Mouse (Mus musculus): Measurements from ENCODE around the gene Olfr231. TPM values are rescaled to one million over a fixed set of nuclear protein-coding genes. Genes with fewer than 3 reads are reported as not detected.

The Olfr231 gene
- not detected in 2 replicates for polyA plus RNA-seq (2012; rRNA removed)

DNA sequence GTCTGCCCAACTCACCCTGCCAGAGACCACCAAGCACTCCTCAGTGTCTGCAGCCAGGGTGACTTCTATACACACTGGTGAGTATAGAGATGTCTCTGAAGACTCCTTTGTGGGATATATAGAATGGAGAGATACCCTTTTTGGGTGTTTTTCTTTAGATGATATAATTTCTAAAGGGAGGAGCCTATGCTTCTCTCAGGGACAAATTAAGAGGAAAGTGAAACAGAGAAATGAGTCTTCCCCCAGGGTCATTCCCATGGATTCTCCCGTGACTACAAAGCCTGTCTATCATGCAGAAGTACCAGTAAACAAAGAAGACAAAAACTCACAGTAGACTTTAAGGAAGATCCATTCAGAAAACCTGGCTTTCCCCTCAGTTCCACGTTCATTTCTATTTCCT, at the start of gene Olfr231:
TSS of gene Olfr231 (minus strand) at position 101 of the 400 bp plus-strand sequence.

DNA sequence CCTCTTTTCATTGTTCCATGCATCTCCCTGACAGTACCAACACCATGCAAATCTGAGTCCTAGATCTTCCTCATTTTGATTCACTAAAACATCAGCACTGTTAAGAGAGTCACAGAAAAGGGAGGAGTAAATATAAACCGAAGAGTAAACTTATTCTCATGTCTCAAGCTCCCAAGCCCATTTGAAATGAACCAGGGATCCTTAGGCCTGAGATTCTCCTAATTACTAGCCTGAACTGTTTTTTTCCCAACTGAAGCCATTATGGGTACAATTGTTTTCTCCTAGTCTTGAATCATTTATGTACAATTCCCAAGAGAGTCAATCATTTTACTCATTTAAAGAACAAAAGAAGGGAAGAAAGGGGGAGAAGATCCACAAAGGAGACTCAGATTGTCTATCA, 34.4 kb upstream of the Olfr231 start, which contains the start of gene Olfr420:
TSS of gene Olfr420 (plus strand) at position 301 of the 400 bp plus-strand sequence.

DNA sequence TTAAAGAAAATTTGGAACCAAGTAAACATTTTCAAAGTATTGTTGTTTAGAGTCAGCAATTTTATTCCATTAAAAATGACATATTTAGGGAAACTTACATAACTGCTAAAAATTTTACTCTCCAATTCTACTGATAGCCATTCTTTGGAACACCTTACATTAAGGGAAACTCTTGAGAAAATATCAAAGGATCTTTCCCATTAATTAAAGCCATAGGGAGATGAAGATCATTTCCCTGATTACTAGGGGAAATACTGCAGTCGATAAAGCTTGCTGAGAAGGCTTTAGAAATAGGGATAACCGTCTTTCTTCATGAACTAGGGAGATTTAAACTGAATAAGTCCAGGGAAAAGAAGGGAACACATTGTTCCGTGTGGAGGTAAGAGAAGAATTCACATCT, 10.3 kb upstream of the Olfr231 start, which contains the start of gene Olfr424:
TSS of gene Olfr424 (plus strand) at position 301 of the 400 bp plus-strand sequence.

DNA sequence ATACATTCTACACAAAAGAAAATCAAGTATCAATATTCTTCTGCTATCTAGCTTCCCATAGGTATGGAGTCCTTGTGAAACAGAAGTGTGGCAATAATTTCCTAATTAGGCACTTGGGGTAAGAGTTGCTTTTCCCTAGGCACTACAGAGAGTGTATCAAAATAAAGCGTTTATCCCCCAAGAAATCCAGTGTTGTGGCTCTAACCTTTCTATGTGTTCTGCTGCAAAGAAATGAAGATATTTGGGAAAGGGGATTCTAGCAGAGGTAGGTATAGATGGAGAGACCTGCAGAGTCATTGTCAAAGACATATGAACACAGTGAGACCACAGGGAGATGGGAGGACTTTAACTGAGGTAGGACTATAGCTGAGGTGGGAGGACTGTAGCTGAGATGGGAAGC, 24.4 kb downstream of the Olfr231 start, which contains the start of gene Olfr427:
TSS of gene Olfr427 (plus strand) at position 301 of the 400 bp plus-strand sequence.

DNA sequence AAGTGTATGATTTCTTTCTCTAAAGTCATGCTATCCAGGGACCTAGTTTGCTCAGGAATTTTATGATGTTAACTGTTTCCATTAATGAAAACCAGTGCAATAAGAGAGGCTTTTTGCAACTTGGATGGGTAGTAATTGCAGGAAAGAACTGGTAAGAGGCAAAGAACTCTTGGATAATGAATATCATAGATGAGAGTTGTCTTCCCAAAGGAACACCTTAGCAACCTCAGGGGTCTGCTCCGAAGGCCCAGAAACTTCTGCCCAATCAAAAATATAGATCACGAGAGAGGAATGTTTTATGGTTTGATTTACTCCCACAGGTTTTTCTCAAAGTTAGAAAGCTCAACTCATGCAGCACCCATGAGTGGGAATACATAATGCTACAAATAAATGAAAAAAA, 36.9 kb downstream of the Olfr231 start, which contains the start of gene Olfr429:
TSS of gene Olfr429 (plus strand) at position 301 of the 400 bp plus-strand sequence.

DNA sequence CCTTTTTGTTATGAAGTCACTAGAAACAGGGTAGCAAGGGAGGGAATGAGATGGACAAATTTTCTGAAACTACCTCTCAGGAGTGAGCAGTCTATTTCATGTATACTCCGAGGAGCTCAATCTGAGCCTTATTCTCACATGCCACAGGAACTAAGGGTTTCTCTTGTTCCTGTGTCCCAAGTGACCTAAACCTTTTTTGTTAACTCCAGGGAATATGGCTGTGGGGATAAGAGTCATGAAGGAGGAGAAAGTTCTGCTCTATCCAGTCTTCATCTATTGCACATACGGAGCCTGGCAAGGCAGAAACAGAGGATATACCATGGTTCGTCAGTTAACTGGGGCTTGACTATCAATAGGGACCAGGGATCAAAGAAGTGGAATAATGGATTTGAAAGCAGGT, 54.7 kb downstream of the Olfr231 start, which contains the start of gene Olfr430:
TSS of gene Olfr430 (plus strand) at position 301 of the 400 bp plus-strand sequence.

Other genes starting within 250 kb of the Olfr231 start
- 1.7 and 2.5 TPM in 2 replicates for gene Ifi211, start 208.1 kb downstream of the Olfr231 start, polyA plus RNA-seq (2012; rRNA removed)
- 2.3 TPM in 2 replicates for gene Mndal, start 178.7 kb downstream of the Olfr231 start, polyA plus RNA-seq (2012; rRNA removed)
- gene Ifi203, start 178.5 kb downstream of the Olfr231 start, polyA plus RNA-seq (2012; rRNA removed): 1.8 and 2.2 TPM in 2 replicates
- gene Ifi202b, start 138.4 kb downstream of the Olfr231 start, polyA plus RNA-seq (2012; rRNA removed): 0.08 TPM in 1 of 2 replicates, not detected in the other
- gene Ifi205, start 89.4 kb downstream of the Olfr231 start, polyA plus RNA-seq (2012; rRNA removed): 0.90 and 1.9 TPM in 2 replicates
- gene Olfr433, start 80.5 kb downstream of the Olfr231 start, polyA plus RNA-seq (2012; rRNA removed): not detected in 2 replicates
- gene Olfr432, start 72.0 kb downstream of the Olfr231 start, polyA plus RNA-seq (2012; rRNA removed): not detected in 2 replicates
- gene Olfr430, start 54.6 kb downstream of the Olfr231 start, polyA plus RNA-seq (2012; rRNA removed): not detected in 2 replicates
- not detected in 2 replicates for gene Olfr429, start 36.8 kb downstream of the Olfr231 start, polyA plus RNA-seq (2012; rRNA removed)
- not detected in 2 replicates for gene Olfr427, start 24.3 kb downstream of the Olfr231 start, polyA plus RNA-seq (2012; rRNA removed)
- not detected in 2 replicates for gene Olfr424, start 10.4 kb upstream of the Olfr231 start, polyA plus RNA-seq (2012; rRNA removed)
- gene Olfr420, start 34.5 kb upstream of the Olfr231 start, polyA plus RNA-seq (2012; rRNA removed): not detected in 2 replicates
- 0.07 and 0.13 TPM in 2 replicates for gene Spta1, start 51.6 kb upstream of the Olfr231 start, polyA plus RNA-seq (2012; rRNA removed)
- gene Olfr419, start 130.9 kb upstream of the Olfr231 start, polyA plus RNA-seq (2012; rRNA removed): not detected in 2 replicates
- not detected in 2 replicates for gene Mptx1, start 209.4 kb upstream of the Olfr231 start, polyA plus RNA-seq (2012; rRNA removed)
- gene Olfr417, start 244.0 kb upstream of the Olfr231 start, polyA plus RNA-seq (2012; rRNA removed): not detected in 2 replicates

All from central nervous system, embryonic 14 days (tissue).